Mouse (Mus musculus): ENCODE measurements around the gene Xrcc4.

DNA sequence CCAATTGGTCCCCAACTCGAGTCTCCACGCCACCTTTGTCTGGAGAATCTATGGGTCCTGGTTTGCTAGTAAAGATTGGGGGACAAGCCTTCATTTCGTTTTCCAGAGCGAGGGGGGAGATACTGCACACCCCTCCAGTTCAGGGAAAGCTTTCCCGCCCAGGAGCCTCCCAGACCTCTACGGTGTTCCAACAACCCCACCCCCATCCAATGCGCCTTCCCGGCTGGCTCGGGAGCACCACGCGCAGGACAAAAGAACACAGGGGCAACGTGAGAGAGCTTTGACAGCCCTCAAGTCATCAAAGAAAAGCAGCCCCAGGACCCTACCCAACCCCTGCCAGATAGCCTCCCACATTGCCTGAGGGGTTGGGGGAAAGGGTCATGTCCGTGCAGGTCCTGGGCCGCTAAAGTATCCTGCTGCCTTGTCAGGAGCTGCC, 348.3 kb downstream of the Xrcc4 start:
- TF ChIP-seq CTCF (IDR thresholded peaks at IDR 0.05; ENCODE audit: low read depth, low read length) (no peak), TAL1 (conservative IDR thresholded peaks at IDR 0.05; ENCODE audit: low read depth, low read length) (no peak), GATA1 (IDR thresholded peaks at IDR 0.05; ENCODE audit: borderline replicate concordance, low read length) (no peak)

Measured in G1E (cell line).